Mouse (Mus musculus) liver, adult 2 months (tissue): ENCODE measurements around the gene Phlda3. TPM values are rescaled to one million over a fixed set of nuclear protein-coding genes. Genes with fewer than 3 reads are reported as not detected.
A peak's percentile ranks its signal among the peaks of the same experiment; 100 is the strongest.

Experiments
- DNase-seq: peaks from one replicate; pipeline ENCODE4 v3.0.0-alpha.2; 2011; ENCODE audit warnings: low read depth, low spot score; ENCODE audit errors: extremely low read depth
- H3K27ac ChIP-seq: fragments of 200-500 bp; replicated peaks from 2 replicates; pipeline ENCODE4 v1.5.1; 2012; ENCODE audit warnings: low read depth, mild to moderate bottlenecking, control low read depth, inconsistent platforms, low read length; ENCODE audit not compliant: insufficient read depth
- H3K27me3 ChIP-seq: fragments of 200-500 bp; 2 replicates; pipeline ENCODE4 v1.6.1; 2012; ENCODE audit warnings: mild to moderate bottlenecking, moderate library complexity, low read length, inconsistent platforms; ENCODE audit not compliant: control insufficient read depth, insufficient read depth
- H3K36me3 ChIP-seq: fragments of 200-500 bp; 2 replicates; pipeline ENCODE4 v1.6.1; 2012; ENCODE audit warnings: low read length, inconsistent platforms; ENCODE audit not compliant: control insufficient read depth, insufficient read depth
- H3K4me1 ChIP-seq: fragments of 200-500 bp; 2 replicates; pipeline ENCODE4 v1.6.1; 2011; ENCODE audit warnings: low read length; ENCODE audit not compliant: control insufficient read depth, insufficient read depth
- H3K4me3 ChIP-seq: fragments of 200-500 bp; 2 replicates; pipeline ENCODE4 v1.5.1; 2011; ENCODE audit warnings: low read depth, mild to moderate bottlenecking, control low read depth, low read length, moderate library complexity; ENCODE audit not compliant: insufficient read depth
- H3K79me2 ChIP-seq: fragments of 200-500 bp; 2 replicates; pipeline ENCODE4 v1.6.1; 2012; ENCODE audit warnings: inconsistent platforms, mild to moderate bottlenecking, low read length, moderate library complexity; ENCODE audit not compliant: control insufficient read depth, insufficient read depth
- H3K9ac ChIP-seq: fragments of 200-500 bp; 2 replicates; pipeline ENCODE4 v1.6.1; 2012; ENCODE audit warnings: low read depth, mild to moderate bottlenecking, control low read depth, inconsistent platforms, low read length
- CTCF ChIP-seq: fragments of 200-500 bp; IDR thresholded peaks from 2 replicates; pipeline ENCODE4 v1.5.1; 2011; ENCODE audit warnings: low read depth, low read length, control low read depth
- POLR2A ChIP-seq: fragments of 200-500 bp; IDR thresholded peaks from 2 replicates; pipeline ENCODE4 v1.6.1; 2011; ENCODE audit warnings: low read length, control low read depth; ENCODE audit not compliant: insufficient read depth; ENCODE audit errors: extremely low read depth
- WGBS: fragments of 180-500 bp; shearing (Covaris S2); methylation state at CpG from one replicate; pipeline ENCODE4 v1.1.7; 2018; 5-methylcytosine and 5-hydroxymethylcytosine counted together
- polyA plus RNA-seq: library from polyadenylated mRNA; depleted of rRNA; stranded (reverse); fragments of >200 nt; gene quantifications from 2 replicates; pipeline ENCODE4 v1.2.3, GENCODE M21; 2012; rRNA removed
- total RNA-seq: library from RNA; depleted of rRNA; stranded (reverse); fragments of >200 nt; gene quantifications from 2 replicates; pipeline ENCODE4 v1.2.3, GENCODE M21; 2014; rRNA removed

Gene Phlda3
- total and polyA plus RNA-seq, 2 experiments = 1.7 to 1.8 TPM

DNA sequence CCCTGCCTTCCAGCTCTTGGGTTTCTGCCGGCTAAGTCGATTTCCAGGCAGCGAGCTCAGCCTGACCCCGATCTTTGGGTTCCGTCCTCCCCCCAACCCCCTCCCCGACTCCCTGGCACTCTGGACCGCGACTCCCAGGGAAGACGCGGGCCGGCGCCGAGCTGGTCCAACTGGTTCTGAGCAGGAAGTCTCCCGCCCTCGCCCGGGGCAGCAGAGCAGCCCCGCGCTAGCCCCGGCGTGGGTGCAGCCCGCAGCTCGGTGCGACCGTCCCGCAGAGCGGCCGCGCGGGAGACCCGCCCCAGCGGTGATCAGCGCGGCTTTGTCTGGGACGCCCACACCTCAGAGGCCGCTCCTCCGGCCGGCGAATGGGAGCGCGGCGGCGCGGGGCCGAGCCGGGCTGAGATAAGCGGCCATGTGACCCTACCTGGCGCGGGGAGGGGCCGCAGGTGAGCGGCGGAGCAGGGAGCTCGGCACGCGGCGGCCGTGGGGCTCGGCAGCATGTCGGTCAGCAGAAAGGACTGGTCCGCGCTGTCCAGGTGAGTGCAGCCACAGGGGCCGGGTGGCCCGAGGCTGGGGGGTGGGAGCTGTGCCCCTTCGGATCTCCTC, 52.7 kb downstream of the Phlda3 start, which contains the start of gene Lad1:
Lad1 (plus strand) TSS at position 118 of the 606 bp plus-strand sequence.
- peak within 1 kb of the TSS; percentile 71 for H3K9ac ChIP-seq
- peak within 1 kb of the TSS; percentile 60 for H3K4me3 ChIP-seq
- H3K4me1 ChIP-seq = peaks cover 5% of the 10 kb centered on the region; the same call in 1 of the 2 replicates
- peak; percentile 30 for DNase-seq
- peak within 1 kb of the TSS; percentile 2; the same call in 1 of the 2 replicates for H3K27ac ChIP-seq
- WGBS = 1% methylated on average over 63 of the region's 63 CpGs
- H3K36me3 ChIP-seq = no peaks in the 10 kb centered on the region
- no peak for TF ChIP-seq POLR2A
- TF ChIP-seq CTCF = no peak
- no peaks in the 10 kb centered on the region for H3K79me2 ChIP-seq
- 0 out of 2 replicates have a peak, but pooled peaks cover 3% of the 10 kb centered on the region for H3K27me3 ChIP-seq

Other genes with a start within 250 kb of the Phlda3 start
- gene Nav1, start 158.8 kb upstream of the Phlda3 start, total RNA-seq = 0.83 and 1.5 TPM in 2 replicates
- gene Nav1, start 158.8 kb upstream of the Phlda3 start, polyA plus RNA-seq = 1.1 and 1.8 TPM in 2 replicates
- 11.9 and 12.2 TPM in 2 replicates for gene Csrp1, start 46.1 kb upstream of the Phlda3 start, total RNA-seq
- gene Csrp1, start 46.1 kb upstream of the Phlda3 start, polyA plus RNA-seq = 12.1 and 13.7 TPM in 2 replicates
- 0.46 TPM in 1 of 2 replicates, not detected in the other for gene Tnni1, start 13.3 kb downstream of the Phlda3 start, total RNA-seq
- 0.14 TPM in 1 of 2 replicates, not detected in the other for gene Tnni1, start 13.3 kb downstream of the Phlda3 start, polyA plus RNA-seq
- 0.54 and 0.55 TPM in 2 replicates for gene Lad1, start 52.5 kb downstream of the Phlda3 start, total RNA-seq
- 3.4 and 6.4 TPM in 2 replicates for gene Lad1, start 52.5 kb downstream of the Phlda3 start, polyA plus RNA-seq
- gene Tnnt2, start 70.2 kb downstream of the Phlda3 start, total RNA-seq = 0.46 and 0.54 TPM in 2 replicates
- 0.06 and 0.09 TPM in 2 replicates for gene Tnnt2, start 70.2 kb downstream of the Phlda3 start, polyA plus RNA-seq
- gene Pkp1, start 153.1 kb downstream of the Phlda3 start, total RNA-seq = 0.09 TPM in 1 of 2 replicates, not detected in the other
- 0.13 TPM in 1 of 2 replicates, not detected in the other for gene Pkp1, start 153.1 kb downstream of the Phlda3 start, polyA plus RNA-seq
- gene Igfn1, start 240.2 kb downstream of the Phlda3 start, total RNA-seq = not detected in 2 replicates
- gene Igfn1, start 240.2 kb downstream of the Phlda3 start, polyA plus RNA-seq = not detected in 2 replicates
- gene Tmem9, start 242.0 kb downstream of the Phlda3 start, total RNA-seq = 18.2 and 20.1 TPM in 2 replicates
- 32.3 and 39.1 TPM in 2 replicates for gene Tmem9, start 242.0 kb downstream of the Phlda3 start, polyA plus RNA-seq